Mouse (Mus musculus) induced T-regulatory cell, adult 2 months (primary cell): ENCODE data around the gene Sult2b1.
A peak's percentile ranks its signal among the peaks of the same experiment; 100 is the strongest.

Source experiments
- DNase-seq: peaks from one replicate; pipeline ENCODE4 v3.0.0-alpha.2; 2012; ENCODE audit warnings: low read depth

The Sult2b1 gene

GRCm38 (mm10) chr7:45725151-45725550 is 59.3 kb downstream of the Sult2b1 start:
- no peak for DNase-seq

- DNase-seq, result no peak
These were observed 60.7 kb downstream of the Sult2b1 start for GRCm38 (mm10) chr7:45723781-45724180.

- DNase-seq, result no peak
These were observed 61.2 kb downstream of the Sult2b1 start for GRCm38 (mm10) chr7:45723301-45723700.

GRCm38 (mm10) chr7:45722348-45722713 is 62.1 kb downstream of the Sult2b1 start:
- DNase-seq, result no peak

GRCm38 (mm10) chr7:45721642-45722347 is 62.7 kb downstream of the Sult2b1 start:
- DNase-seq, result no peak

- DNase-seq, result no peak
These were observed 63.3 kb downstream of the Sult2b1 start for GRCm38 (mm10) chr7:45721234-45721571.

- DNase-seq, result no peak
These were observed 63.8 kb downstream of the Sult2b1 start, which contains the start of gene Fam83e for GRCm38 (mm10) chr7:45720413-45721233. Gene Fam83e, plus strand, starts transcription at chr7:45721212.

- no peak for DNase-seq
These were observed 64.6 kb downstream of the Sult2b1 start for GRCm38 (mm10) chr7:45719738-45720412.

- DNase-seq, result no peak
These were observed 65.3 kb downstream of the Sult2b1 start for GRCm38 (mm10) chr7:45719180-45719579.

GRCm38 (mm10) chr7:45718331-45718730 is 66.1 kb downstream of the Sult2b1 start:
- no peak for DNase-seq

GRCm38 (mm10) chr7:45717918-45718297 is 66.6 kb downstream of the Sult2b1 start, which contains the start of gene Sphk2:
Gene Sphk2, minus strand, starts transcription at chr7:45718002.
- DNase-seq, result peak; percentile 99

- peak; percentile 40 for DNase-seq
These were observed 67.2 kb downstream of the Sult2b1 start for GRCm38 (mm10) chr7:45716952-45717917.

- no peak for DNase-seq
These were observed 68.0 kb downstream of the Sult2b1 start for GRCm38 (mm10) chr7:45716460-45716857.

GRCm38 (mm10) chr7:45715741-45716459 is 68.6 kb downstream of the Sult2b1 start:
- DNase-seq, result no peak

GRCm38 (mm10) chr7:45715090-45715708 is 69.3 kb downstream of the Sult2b1 start, which contains the start of gene Rpl18:
Gene Rpl18, plus strand, starts transcription at chr7:45715457.
- DNase-seq, result peak; percentile 97

- DNase-seq, result no peak
These were observed 69.8 kb downstream of the Sult2b1 start for GRCm38 (mm10) chr7:45714630-45715089.

- DNase-seq, result no peak
These were observed 70.5 kb downstream of the Sult2b1 start for GRCm38 (mm10) chr7:45713881-45714520.

GRCm38 (mm10) chr7:45713396-45713795 is 71.1 kb downstream of the Sult2b1 start:
- no peak for DNase-seq

GRCm38 (mm10) chr7:45712022-45712757 is 72.3 kb downstream of the Sult2b1 start:
- DNase-seq, result no peak
